Mouse (Mus musculus) hindbrain, embryonic 16.5 days (tissue): Measurements from ENCODE around the gene Slc35e3. TPM values are rescaled to one million over a fixed set of nuclear protein-coding genes. Genes with fewer than 3 reads are reported as not detected.
"Not testable (repeated sequence)": the region's sequence is repeated elsewhere in the genome, so short reads cannot be mapped to it uniquely, and the experiment has no call there.

Experiments used
- ATAC-seq: fragments of 200-750 bp; cut with Nextera tagmentation; 2 replicates; pipeline ENCODE4 v1.8.0; 2017; ENCODE audit warnings: moderate TSS enrichment, moderate library complexity
- H3K27ac ChIP-seq: fragments of 300-500 bp; sonication (generic); 2 replicates; pipeline ENCODE4 v1.5.1; 2014; ENCODE audit warnings: low read depth, mild to moderate bottlenecking, control low read depth, low read length, moderate library complexity
- H3K27me3 ChIP-seq: fragments of 300-500 bp; sonication (generic); replicated peaks from 2 replicates; pipeline ENCODE4 v1.6.1; 2014; ENCODE audit warnings: low read length; ENCODE audit not compliant: control insufficient read depth, insufficient read depth
- H3K36me3 ChIP-seq: fragments of 300-500 bp; sonication (generic); 2 replicates; pipeline ENCODE4 v1.6.1; 2014; ENCODE audit warnings: mild to moderate bottlenecking, low read length, moderate library complexity, mixed read lengths; ENCODE audit not compliant: control insufficient read depth, insufficient read depth
- H3K4me1 ChIP-seq: fragments of 300-500 bp; sonication (generic); 2 replicates; pipeline ENCODE4 v1.6.1; 2014; ENCODE audit warnings: low read depth, low read length; ENCODE audit not compliant: control insufficient read depth, insufficient read depth
- H3K4me2 ChIP-seq: fragments of 300-500 bp; sonication (generic); 2 replicates; pipeline ENCODE4 v1.6.1; 2014; ENCODE audit warnings: mild to moderate bottlenecking, low read length, control low read depth, moderate library complexity
- H3K4me3 ChIP-seq: fragments of 300-500 bp; sonication (generic); 2 replicates; pipeline ENCODE4 v1.5.1; 2014; ENCODE audit warnings: mild to moderate bottlenecking, low read length, control low read depth, moderate library complexity
- H3K9ac ChIP-seq: fragments of 300-500 bp; sonication (generic); 2 replicates; pipeline ENCODE4 v1.6.1; 2014; ENCODE audit warnings: low read depth, mild to moderate bottlenecking, control low read depth, low read length, moderate library complexity
- H3K9me3 ChIP-seq: fragments of 300-500 bp; sonication (generic); 2 replicates; pipeline ENCODE4 v1.6.1; 2014; ENCODE audit warnings: mild to moderate bottlenecking, low read length, moderate library complexity; ENCODE audit not compliant: control insufficient read depth
- WGBS: fragments of 180-500 bp; shearing (Covaris S2); extraction: QIAGEN DNeasy Blood & Tissue Kit; methylation state at CpG from one replicate; pipeline ENCODE4 v1.1.7; 2014; 5-methylcytosine and 5-hydroxymethylcytosine counted together
- polyA plus RNA-seq: library from polyadenylated mRNA; unstranded; fragments of >200 nt; fragmentation: Nextera tagmentation; extraction: Ambion mirVana; gene quantifications from 2 replicates; pipeline ENCODE4 v1.2.1, GENCODE M21; 2015

The Slc35e3 gene
- polyA plus RNA-seq, 1 experiment from 2014 or later, result 27.7 TPM

GRCm38 (mm10) chr10:117738928-117739647 is 7.1 kb downstream of the Slc35e3 start:
- Histone ChIP-seq H3K9ac (no peak overlapping the region), H3K36me3 (peaks cover 19% of the 10 kb centered on the region), H3K4me3 (no peak overlapping the region), H3K27me3 (no peaks in the 10 kb centered on the region), H3K4me2 (no peak overlapping the region), H3K27ac (no peak overlapping the region), H3K9me3 (no peaks in the 10 kb centered on the region), H3K4me1 (peaks cover 6% of the 10 kb centered on the region)
- no peak for ATAC-seq
- 94% methylated on average over 15 of the region's 15 CpGs for WGBS

DNA sequence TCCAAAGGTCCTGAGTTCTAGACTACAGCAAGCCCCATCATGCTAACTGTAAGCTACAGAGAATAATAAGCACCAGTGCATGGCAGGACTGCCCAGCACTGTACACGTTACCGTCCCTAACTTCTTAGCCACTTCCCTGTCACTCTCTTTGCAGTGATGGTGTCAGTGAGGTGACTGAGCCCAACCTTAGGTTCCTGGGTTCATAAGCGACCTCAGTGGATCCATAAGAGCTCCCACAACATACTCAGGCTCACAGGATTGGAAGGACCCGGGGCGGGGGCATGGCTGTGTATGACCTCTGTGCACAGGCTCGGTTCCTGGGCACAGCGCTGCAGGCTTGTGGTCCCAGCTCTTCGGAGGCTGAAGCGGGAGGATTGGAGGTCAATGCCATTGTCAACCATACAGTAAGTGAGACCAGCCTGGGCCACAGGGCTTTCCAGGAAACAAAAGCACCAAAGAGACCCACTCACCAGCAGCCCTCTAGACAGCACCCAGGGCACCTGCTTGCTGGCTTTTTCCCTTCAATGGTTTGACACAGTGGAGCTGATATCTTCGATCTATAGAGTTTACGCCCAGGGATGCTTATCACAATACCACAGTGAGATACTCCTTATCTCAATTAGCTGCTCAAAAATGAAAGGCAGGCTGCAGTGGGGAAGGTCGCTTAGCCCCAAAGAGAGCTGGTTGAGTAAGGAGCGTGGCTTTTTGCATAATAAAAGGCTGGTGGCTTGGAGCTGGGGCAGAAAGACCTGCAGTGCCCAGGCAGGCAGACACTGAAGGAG is 7.8 kb downstream of the Slc35e3 start:
- no peak overlapping the region for H3K4me3 ChIP-seq
- H3K9ac ChIP-seq, result no peak overlapping the region
- WGBS, result 81% methylated on average over 13 of the region's 13 CpGs
- no peak for ATAC-seq
- no peaks in the 10 kb centered on the region for H3K27me3 ChIP-seq
- no peaks in the 10 kb centered on the region; the same call in 1 of the 2 replicates for H3K4me1 ChIP-seq
- peaks cover 19% of the 10 kb centered on the region for H3K36me3 ChIP-seq
- no peaks in the 10 kb centered on the region for H3K9me3 ChIP-seq
- H3K27ac ChIP-seq, result no peak overlapping the region
- no peak overlapping the region for H3K4me2 ChIP-seq

DNA sequence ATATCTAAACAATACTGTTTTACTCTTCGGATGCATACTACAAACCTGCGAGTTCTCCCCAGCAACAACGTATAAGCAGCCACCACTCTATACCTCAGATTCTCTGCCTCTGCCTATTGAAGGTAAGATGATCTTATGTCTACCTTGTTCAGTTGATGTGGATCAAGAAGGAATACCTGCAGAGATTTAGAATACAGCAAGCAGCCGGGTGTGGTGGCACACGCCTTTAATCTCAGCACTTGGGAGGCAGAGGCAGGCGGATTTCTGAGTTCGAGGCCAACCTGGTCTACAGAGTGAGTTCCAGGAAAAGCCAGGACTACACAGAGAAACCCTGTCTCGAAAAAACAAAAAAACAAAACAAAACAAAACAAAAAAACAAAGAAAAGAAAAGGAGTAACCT is 8.7 kb downstream of the Slc35e3 start:
- H3K27ac ChIP-seq, ATAC-seq, H3K27me3 ChIP-seq, H3K4me1 ChIP-seq, H3K9me3 ChIP-seq, H3K4me3 ChIP-seq, H3K4me2 ChIP-seq, H3K9ac ChIP-seq: not testable (repeated sequence)
- 97% methylated on average over 8 of the region's 8 CpGs for WGBS
- H3K36me3 ChIP-seq, result peaks cover 19% of the 10 kb centered on the region

DNA sequence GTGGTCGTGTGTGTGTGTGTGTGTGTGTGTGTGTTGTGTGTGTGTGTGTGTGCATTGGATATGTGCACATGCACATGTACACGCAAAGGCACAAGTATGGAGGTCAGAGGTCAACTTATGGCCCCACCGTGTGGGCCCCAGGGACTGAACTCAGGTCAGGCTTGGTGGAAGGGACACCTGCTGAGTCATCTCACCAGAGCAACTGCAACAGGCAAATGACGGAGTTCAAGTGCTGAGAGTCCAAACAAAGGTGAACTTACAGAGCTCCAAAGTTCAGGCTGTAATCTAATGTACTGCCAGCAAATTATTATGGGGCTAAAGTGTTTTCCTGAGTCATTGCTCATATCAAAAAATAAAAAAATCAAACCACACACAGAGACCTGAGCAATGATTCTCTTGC is 9.1 kb downstream of the Slc35e3 start:
- Histone ChIP-seq H3K9me3 (no peaks in the 10 kb centered on the region), H3K9ac (no peak overlapping the region), H3K36me3 (peaks cover 19% of the 10 kb centered on the region), H3K27ac (no peak overlapping the region), H3K4me3 (no peak overlapping the region), H3K4me1 (no peaks in the 10 kb centered on the region), H3K4me2 (no peak overlapping the region), H3K27me3 (no peaks in the 10 kb centered on the region)
- WGBS, result 84% methylated on average over 4 of the region's 4 CpGs
- no peak for ATAC-seq

DNA sequence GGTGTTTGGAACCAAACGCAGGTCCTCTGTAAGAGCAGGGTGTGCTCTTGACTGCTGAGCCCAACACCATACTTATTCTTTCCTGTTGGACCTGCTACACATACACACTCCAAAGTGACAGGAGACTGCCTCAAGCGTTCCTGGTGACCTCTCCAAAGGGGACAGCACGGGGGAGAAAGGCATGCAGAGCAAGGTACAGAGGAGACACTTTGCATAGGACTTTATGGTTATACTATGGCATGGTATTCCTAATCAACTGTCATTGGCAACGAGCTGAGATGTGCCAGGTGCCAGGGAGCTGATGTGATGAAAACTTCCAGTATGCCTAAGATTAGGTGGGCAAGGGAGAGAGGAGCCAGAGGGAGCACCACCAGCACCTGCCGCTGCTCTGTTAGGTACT is 9.6 kb downstream of the Slc35e3 start:
- Histone ChIP-seq H3K4me2 (no peak overlapping the region), H3K9me3 (no peaks in the 10 kb centered on the region), H3K4me1 (no peaks in the 10 kb centered on the region), H3K27ac (no peak overlapping the region), H3K27me3 (no peaks in the 10 kb centered on the region), H3K36me3 (peaks cover 19% of the 10 kb centered on the region), H3K4me3 (no peak overlapping the region), H3K9ac (no peak overlapping the region)
- no peak for ATAC-seq
- 95% methylated on average over 5 of the region's 5 CpGs for WGBS

- H3K9me3 ChIP-seq, H3K4me1 ChIP-seq, H3K4me2 ChIP-seq, H3K27ac ChIP-seq, H3K4me3 ChIP-seq, H3K27me3 ChIP-seq, H3K9ac ChIP-seq, ATAC-seq: not testable (repeated sequence)
- peaks cover 18% of the 10 kb centered on the region for H3K36me3 ChIP-seq
- WGBS, result 89% methylated on average over 11 of the region's 12 CpGs
These were observed 10.8 kb downstream of the Slc35e3 start for GRCm38 (mm10) chr10:117735396-117735795.

- WGBS, result 90% methylated on average over 9 of the region's 10 CpGs
- H3K4me3 ChIP-seq, H3K4me2 ChIP-seq, ATAC-seq, H3K9ac ChIP-seq, H3K27ac ChIP-seq, H3K9me3 ChIP-seq, H3K27me3 ChIP-seq, H3K4me1 ChIP-seq: not testable (repeated sequence)
- peaks cover 13% of the 10 kb centered on the region for H3K36me3 ChIP-seq
These were observed 11.9 kb downstream of the Slc35e3 start for GRCm38 (mm10) chr10:117734104-117734852.

DNA sequence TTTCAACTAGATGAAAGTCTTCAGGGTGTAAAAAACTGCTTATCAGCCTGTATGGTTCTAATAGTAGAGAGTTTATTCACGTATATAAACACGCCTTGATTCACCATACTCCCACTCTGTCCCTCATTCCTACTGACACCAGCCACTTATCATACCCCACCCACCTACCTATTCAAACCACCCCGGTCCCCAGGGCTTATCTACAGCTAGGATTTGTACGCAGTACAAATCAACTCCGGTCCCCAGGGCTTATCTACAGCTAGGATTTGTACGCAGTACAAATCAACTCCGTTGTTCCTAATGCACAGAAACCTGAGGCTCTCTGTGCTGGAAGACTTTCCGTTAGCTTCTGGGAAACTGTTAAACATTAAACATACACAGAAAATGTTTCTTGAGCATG is 12.5 kb downstream of the Slc35e3 start:
- H3K9me3 ChIP-seq, result not testable (repeated sequence)
- 95% methylated on average over 7 of the region's 8 CpGs for WGBS
- H3K36me3 ChIP-seq, result peaks cover 13% of the 10 kb centered on the region

More for the DNA sequence above, 12.5 kb downstream of the Slc35e3 start:
- not testable (repeated sequence) for H3K27me3 ChIP-seq, H3K4me1 ChIP-seq, H3K4me2 ChIP-seq, ATAC-seq, H3K4me3 ChIP-seq, H3K9ac ChIP-seq, H3K27ac ChIP-seq
